Mouse (Mus musculus) embryonic facial prominence, embryonic 12.5 days (tissue): ENCODE data around the gene Prr9. TPM values are rescaled to one million over a fixed set of nuclear protein-coding genes. Genes with fewer than 3 reads are reported as not detected.

ENCODE experiments used
- ATAC-seq: fragments of 200-750 bp; cut with Nextera tagmentation; 2 replicates; pipeline ENCODE4 v1.8.0; 2017; ENCODE audit not compliant: insufficient number of reproducible peaks, insufficient read depth, low FRiP score, low TSS enrichment
- H3K27ac ChIP-seq: fragments of 300-500 bp; sonication (generic); 2 replicates; pipeline ENCODE4 v1.5.1; 2016; ENCODE audit warnings: mild to moderate bottlenecking
- H3K27me3 ChIP-seq: fragments of 300-500 bp; sonication (generic); 2 replicates; pipeline ENCODE4 v1.6.1; 2016; ENCODE audit warnings: mild to moderate bottlenecking, moderate library complexity
- H3K36me3 ChIP-seq: fragments of 300-500 bp; sonication (generic); 2 replicates; pipeline ENCODE4 v1.6.1; 2016; ENCODE audit warnings: mild to moderate bottlenecking
- H3K4me1 ChIP-seq: fragments of 300-500 bp; sonication (generic); 2 replicates; pipeline ENCODE4 v1.6.1; 2016
- H3K4me2 ChIP-seq: fragments of 300-500 bp; sonication (generic); replicated peaks from 2 replicates; pipeline ENCODE4 v1.6.1; 2016; ENCODE audit warnings: mild to moderate bottlenecking, moderate library complexity
- H3K4me3 ChIP-seq: fragments of 300-500 bp; sonication (generic); 2 replicates; pipeline ENCODE4 v1.5.1; 2016; ENCODE audit warnings: mild to moderate bottlenecking
- H3K9ac ChIP-seq: fragments of 300-500 bp; sonication (generic); 2 replicates; pipeline ENCODE4 v1.6.1; 2016; ENCODE audit warnings: mild to moderate bottlenecking, moderate library complexity
- H3K9me3 ChIP-seq: fragments of 300-500 bp; sonication (generic); 2 replicates; pipeline ENCODE4 v1.6.1; 2016; ENCODE audit warnings: mild to moderate bottlenecking, moderate library complexity
- WGBS: fragments of 180-500 bp; shearing (Covaris S2); methylation state at CpG from one replicate; pipeline ENCODE4 v1.1.7; 2016; 5-methylcytosine and 5-hydroxymethylcytosine counted together
- polyA plus RNA-seq: library from polyadenylated mRNA; unstranded; fragments of >200 nt; fragmentation: Nextera tagmentation; extraction: Ambion mirVana; gene quantifications from 2 replicates; pipeline ENCODE4 v1.2.1, GENCODE M21; 2016

The Prr9 gene
- polyA plus RNA-seq, 1 experiment from 2014 or later, result not detected

- Histone ChIP-seq H3K36me3 (no peaks in the 10 kb centered on the region), H3K9ac (peak overlapping the region; percentile 63), H3K4me3 (peak overlapping the region; percentile 70), H3K27me3 (peaks cover 37% of the 10 kb centered on the region), H3K27ac (peak overlapping the region; percentile 73), H3K9me3 (no peaks in the 10 kb centered on the region), H3K4me2 (peak overlapping the region; percentile 97), H3K4me1 (no peaks in the 10 kb centered on the region)
- ATAC-seq, result peak; percentile 81
- WGBS, result 2% methylated on average over 65 of the region's 76 CpGs
Observed at GRCm38 (mm10) chr3:92081285-92081931, 42.3 kb downstream of the Prr9 start.

- Histone ChIP-seq H3K27ac (peak overlapping the region; percentile 73), H3K9me3 (no peaks in the 10 kb centered on the region), H3K27me3 (peaks cover 37% of the 10 kb centered on the region), H3K4me2 (peak overlapping the region; percentile 97), H3K4me3 (peak overlapping the region; percentile 70), H3K36me3 (no peaks in the 10 kb centered on the region), H3K4me1 (no peaks in the 10 kb centered on the region), H3K9ac (peak overlapping the region; percentile 63)
- WGBS, result under 1% methylated on average over 74 of the region's 82 CpGs
- ATAC-seq, result peak; percentile 62
Observed at GRCm38 (mm10) chr3:92080462-92081284, 43.1 kb downstream of the Prr9 start.

Other genes with a start within 250 kb of the Prr9 start
- not detected in 2 replicates for gene Pglyrp3, start 109.4 kb downstream of the Prr9 start, polyA plus RNA-seq
- 1.4 and 1.8 TPM in 2 replicates for gene Lor, start 40.8 kb downstream of the Prr9 start, polyA plus RNA-seq
- not detected in 2 replicates for gene Lelp1, start 18.8 kb upstream of the Prr9 start, polyA plus RNA-seq
- gene Sprr2a1, start 91.9 kb upstream of the Prr9 start, polyA plus RNA-seq, result not detected in 2 replicates
- not detected in 2 replicates for gene Sprr2a2, start 92.0 kb upstream of the Prr9 start, polyA plus RNA-seq
- not detected in 2 replicates for gene Sprr2a3, start 161.5 kb upstream of the Prr9 start, polyA plus RNA-seq
- gene Sprr2b, start 192.7 kb upstream of the Prr9 start, polyA plus RNA-seq, result 0.61 TPM in 1 of 2 replicates, not detected in the other
- not detected in 2 replicates for gene Sprr2d, start 215.2 kb upstream of the Prr9 start, polyA plus RNA-seq
- not detected in 2 replicates for gene Sprr2e, start 228.2 kb upstream of the Prr9 start, polyA plus RNA-seq
- not detected in 2 replicates for gene Sprr2f, start 241.2 kb upstream of the Prr9 start, polyA plus RNA-seq